Mouse (Mus musculus) testis, postnatal 14 days (tissue): Measurements from ENCODE around the gene Edem1.

Source experiments
- DNase-seq: peaks from one replicate; pipeline ENCODE4 v3.0.0; 2021; ENCODE audit warnings: low spot score

Edem1 gene

DNA sequence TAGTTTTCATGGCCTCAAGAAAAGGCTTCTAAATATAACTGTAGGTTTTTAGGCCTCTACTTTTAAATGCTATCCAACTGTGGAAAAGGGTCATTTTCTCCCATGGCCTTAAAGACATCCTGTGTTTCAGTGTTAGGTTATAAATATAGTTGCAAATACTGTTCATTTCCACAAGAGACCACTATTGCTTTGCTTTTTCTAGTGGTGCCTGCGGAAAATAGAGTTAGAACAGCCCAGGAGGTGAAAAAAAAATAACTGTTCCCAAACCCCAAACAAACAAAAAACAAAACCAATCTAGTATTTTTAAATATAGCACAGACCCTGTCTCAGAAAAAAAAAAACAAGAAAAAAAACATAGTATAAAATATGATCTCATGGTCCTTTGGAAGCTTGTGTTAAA lies 46.9 kb downstream of the Edem1 start:
- DNase-seq: no peak

DNA sequence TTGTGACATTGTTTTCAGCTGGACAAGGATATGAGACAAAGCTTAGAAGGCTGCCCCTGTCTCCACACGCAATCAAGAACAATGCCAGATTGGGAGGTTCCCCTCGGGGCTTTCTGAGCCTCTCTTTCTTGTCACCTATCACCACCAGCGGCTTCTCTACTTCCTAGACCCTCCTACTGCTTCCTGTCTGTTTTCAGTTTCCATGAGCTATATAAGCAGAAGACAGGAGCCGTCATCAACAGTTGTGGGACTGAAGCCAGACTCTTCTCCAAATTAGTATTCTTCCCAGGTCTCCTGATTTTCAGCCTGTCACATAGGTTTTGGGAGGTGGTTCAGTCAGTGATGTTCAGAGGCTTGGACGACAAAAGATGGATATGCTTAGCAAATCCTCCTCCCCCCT lies 47.6 kb downstream of the Edem1 start:
- DNase-seq: no peak

DNA sequence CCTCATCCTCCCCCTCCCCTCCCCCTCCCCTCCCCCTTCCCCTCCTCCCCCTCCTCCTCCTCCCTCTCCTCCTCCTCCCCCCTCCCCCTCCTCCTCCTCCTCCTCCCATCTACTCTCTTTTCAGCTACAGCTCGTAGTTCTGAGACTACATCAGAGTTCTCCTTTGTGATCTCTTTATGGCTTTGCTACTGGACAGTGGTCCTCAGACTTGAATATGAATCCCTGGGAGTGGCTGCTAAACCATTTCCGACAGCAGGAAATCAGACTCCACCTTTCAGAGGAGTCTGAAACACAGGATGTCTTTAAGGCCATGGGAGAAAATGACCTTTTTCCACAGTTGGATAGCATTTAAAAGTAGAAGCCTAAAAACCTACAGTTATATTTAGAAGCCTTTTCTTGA lies 48.0 kb downstream of the Edem1 start:
- DNase-seq: no peak

DNA sequence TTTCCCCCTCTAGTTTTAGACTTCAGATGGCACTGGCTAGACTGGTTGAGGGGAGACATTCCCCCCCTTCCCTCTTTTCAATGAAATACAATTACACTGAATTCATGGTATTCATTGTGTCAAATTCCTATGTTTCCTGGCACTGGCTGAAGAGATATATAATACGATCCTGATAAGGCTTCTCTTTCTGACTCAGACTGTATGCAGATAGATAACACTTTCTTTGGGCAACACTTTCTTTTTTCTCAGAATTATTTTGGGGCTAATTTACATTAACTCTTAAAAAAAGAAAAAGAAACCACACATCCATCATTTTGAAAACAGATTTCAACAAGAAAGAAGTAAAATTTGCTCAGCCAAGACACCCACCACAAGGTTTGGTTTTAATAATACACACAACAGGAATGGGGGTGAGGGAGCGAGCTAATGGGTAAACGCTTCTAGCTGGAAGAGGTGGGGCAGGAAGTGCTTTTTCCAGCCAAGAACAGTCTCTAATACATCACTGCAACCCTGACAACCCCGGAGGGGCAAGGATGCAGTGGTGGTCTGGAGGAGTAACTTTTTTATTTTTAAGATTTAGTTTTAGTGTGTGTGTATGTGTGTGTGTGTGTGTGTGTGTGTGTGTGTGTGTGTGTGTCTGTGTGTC lies 52.0 kb downstream of the Edem1 start:
- DNase-seq: no peak

DNA sequence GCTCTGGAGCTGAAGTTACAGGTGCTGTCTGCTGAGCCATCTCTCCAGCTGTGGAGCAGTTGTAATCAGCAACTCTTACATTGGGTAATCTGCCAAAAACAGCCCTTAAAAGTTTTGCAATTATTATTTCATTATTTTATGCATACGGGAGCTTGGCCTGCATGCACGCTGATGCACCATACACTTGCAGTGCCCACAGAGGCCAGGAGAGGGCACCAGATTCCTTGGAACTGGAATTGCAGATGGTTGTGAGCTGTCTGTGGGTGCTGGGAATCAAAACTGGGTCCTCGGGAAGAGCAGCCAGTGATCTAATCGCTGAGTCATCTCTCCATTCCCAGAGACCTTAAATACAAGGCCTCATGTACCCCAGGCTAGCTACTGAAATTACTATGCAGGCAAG lies 52.6 kb downstream of the Edem1 start:
- DNase-seq: no peak

DNA sequence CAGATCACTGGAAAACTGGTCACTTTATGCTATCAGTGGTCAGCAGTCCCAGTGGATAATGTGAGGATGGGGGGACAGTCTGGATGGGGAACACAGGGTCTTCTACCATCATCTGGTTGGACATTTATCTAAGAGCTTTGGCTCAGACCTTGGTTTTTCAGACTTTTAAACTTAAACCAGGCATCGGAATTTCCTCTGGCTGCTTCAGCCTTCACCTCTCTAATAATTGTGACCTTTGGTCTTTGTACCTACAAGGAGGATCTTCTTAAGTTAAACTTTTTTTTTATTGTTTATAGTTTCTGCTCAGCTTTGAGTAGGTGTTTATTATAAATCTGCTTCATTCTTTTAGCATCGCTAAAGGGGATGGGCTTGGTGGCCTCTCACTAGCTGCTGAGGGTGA lies 55.4 kb downstream of the Edem1 start:
- DNase-seq: no peak

DNA sequence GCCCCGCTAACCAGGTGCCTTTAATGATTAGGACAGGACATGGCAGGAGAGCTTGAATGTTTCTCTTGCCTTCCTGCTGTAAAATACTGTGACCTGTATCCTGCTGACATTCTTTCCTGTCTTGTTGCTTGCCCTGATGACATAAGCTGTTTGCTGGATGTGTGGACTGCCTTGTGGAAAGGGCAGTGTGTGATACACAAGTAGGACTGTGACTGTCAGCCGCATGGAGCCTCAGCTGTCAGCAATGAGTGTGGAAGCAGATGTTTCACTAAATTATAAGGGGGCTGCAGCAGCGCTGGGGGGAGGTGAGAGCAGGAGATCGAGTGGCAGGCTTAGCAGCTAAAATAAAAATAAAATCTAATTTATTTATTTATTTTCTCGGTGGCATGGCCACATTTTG lies 56.2 kb downstream of the Edem1 start:
- no peak for DNase-seq

DNA sequence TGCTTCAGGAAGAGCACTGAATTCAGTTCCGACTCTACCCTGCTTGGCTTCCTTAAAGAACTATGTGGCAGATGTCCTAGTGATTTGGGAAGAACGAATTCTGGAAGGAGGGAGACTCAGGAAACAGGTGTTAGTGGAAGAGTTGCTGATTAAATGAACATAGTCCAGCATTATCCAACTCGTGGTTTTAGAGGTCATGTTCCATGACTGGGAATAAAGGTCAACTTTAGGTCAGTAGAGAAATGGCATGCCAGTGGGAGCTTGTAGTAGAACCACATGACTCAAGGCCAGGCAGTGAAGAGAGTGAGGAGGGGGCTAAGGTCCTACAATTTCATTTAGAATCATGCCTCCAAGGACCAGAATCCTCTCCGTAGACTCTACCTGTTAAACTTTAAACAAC lies 57.9 kb downstream of the Edem1 start:
- DNase-seq: no peak

DNA sequence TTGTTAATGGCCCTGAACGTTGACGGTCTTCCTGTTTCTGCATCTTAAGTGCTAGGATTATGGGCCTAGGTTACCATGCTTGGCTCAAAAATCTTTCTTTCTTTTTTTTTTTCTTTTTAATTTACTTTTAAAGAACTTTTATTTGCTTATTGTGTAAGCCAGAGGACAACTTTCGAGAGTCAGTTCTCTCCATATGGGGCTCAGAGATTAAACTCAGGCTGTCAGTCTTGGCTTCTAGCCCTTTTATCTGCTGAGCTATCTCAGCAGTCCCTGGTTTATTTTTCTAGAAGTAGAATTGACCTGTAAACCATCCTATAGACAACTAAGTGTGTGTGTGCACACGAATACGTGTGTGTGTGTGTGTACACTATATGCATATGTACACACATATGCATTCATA lies 64.1 kb downstream of the Edem1 start:
- DNase-seq: no peak

DNA sequence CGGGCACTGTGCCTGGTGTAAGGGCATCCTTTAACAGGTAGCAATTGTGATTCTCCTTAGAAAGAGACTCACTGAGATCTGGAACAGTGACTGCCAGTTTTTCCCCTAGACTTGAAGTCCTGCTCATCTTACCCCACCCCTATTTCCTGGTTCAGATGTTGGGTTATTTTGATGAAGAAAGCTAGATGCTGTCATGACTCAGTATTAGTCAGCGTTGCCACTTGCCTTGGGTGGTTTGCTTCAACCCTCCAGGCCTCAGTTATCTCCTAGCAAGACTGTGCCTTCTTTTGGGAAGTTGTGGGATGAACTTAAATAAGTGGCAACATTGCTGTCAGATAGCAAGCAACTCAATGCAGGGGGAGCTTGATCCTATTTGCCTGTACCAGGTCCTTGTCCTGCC lies 66.7 kb downstream of the Edem1 start:
- DNase-seq: no peak

DNA sequence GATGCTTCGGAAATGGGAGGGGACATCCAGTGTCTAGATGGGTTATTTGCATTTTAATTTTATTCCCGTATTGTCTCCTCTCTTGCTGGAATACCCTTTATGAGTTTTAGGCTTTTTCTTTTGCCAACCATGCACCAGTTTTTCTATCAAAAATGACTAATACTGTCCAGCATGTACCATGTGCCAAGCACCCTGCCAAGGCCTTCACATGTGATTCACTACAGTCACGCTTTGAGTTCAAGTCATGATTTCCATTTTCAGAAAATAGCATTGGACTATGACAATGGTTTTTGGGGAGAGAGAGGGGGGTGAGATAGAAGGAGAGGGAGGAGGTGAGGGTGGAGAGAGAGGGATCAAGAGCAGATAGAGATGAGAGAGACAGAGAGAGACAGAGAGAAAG lies 67.5 kb downstream of the Edem1 start:
- no peak for DNase-seq

DNA sequence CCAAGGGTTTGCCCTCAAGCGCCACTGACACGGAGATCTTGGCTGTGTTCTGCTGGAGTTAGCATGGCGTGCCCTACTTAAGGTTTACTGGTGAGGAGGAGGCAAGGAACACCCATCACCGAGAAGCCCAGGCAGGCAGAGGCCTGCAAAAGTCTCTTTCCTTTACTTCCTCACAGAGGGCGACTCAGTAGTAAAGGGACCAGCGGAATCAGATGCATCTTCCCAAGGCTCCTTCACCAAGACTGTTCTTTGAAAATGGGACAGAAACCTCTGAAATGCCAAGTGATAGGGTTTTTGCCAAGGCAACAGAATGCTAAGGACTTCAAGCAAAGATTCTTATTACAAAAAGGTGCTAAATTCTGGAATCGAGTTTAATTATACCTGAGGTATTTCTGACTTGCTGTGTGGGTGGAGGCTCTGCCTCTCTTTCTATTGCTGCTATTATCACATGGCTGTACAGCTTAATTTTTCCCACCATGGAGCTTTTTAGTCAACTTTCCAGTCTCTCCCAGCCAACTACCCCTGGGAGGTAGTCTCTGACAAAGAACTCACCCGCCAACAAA lies 68.2 kb downstream of the Edem1 start:
- DNase-seq: no peak

DNA sequence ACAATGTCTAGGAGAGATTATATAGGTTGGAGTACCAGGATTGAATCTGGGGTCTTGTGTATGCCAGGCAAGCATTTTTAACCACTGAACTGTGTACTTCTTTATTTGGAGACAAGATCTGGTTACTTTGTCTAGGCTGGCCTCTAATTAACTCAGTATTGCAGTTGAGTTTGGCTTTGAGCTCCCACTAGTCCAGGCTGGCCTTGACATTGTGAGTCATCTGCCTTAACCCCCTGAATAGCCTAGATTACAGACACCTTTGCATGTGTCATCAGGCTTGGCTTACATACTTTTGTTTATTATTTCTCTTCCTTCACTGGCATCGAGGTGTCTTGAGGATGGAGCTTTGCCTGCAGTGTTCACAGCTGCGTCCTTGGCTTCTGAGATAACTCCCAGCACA lies 70.8 kb downstream of the Edem1 start:
- no peak for DNase-seq

DNA sequence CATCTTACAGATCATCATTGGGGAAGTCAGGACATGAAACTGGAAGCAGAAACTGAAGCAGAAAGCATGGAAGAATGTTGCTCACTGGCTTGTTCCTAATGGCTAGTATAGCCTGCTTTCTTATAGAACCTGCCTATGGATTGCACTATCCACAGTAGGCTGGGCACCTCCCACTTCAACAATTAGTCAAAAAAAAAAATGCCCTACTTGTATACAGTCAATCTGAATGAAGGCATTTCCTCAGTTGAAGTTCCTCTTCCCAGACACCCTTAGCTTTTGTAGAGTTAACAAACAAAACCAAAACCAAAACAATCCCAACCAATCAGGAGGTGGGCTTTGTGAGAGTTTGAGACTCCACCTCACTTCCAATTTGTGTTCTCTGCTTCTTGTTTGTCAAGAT lies 73.7 kb downstream of the Edem1 start:
- no peak for DNase-seq

DNA sequence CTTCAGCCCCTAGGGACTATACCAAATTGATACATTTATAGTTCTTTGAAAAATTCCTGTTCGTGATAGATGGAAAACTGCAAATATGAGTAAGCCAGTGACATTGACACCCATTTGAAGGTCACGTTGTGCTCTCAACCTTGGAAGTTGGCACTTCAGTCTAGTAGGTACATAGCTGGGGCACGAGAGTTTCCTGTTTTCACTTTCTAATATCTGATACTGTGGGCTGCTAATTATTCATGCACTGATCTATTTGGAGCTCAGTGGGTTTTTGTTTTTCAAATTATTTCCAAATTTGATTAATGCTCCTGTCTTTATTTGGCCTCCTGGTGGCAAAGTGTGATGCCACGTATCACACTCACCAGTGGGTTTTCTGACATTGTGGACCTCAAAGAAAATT lies 74.8 kb downstream of the Edem1 start:
- no peak for DNase-seq

DNA sequence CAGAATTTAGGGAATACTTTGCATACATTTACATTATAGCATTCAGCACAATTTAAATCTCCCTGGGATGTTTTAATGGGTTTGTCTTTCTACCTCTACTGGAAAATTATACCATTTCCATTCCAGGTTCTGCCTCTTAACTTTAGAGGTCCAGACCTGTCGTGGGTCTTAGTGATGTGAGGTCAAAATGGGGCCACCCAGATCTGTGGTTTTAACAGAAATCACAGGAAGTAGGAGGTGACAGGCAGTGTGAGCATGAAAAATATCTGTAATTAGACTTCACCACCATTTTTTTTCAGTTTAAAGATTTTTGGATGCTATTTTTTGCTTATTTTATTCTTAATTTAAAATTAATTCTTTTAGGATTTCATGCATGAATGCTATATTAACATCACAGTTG lies 78.1 kb downstream of the Edem1 start:
- DNase-seq: no peak
